Mouse (Mus musculus): ENCODE data around the gene Trp53rkb.

Gene Trp53rkb

GRCm38 (mm10) chr2:166792355-166792754 is at the start of gene Trp53rkb:
TSS of gene Trp53rkb (plus strand) at chr2:166792531.
- TF ChIP-seq GATA4 (IDR thresholded peaks at IDR 0.05; ENCODE audit: insufficient replicate concordance, low read length), result no peak

GRCm38 (mm10) chr2:166743504-166743903 is 48.8 kb upstream of the Trp53rkb start:
- TF ChIP-seq GATA4 (IDR thresholded peaks at IDR 0.05; ENCODE audit: insufficient replicate concordance, low read length), result no peak

GRCm38 (mm10) chr2:166744433-166744832 is 47.9 kb upstream of the Trp53rkb start:
- TF ChIP-seq GATA4 (IDR thresholded peaks at IDR 0.05; ENCODE audit: insufficient replicate concordance, low read length), result no peak

DNA sequence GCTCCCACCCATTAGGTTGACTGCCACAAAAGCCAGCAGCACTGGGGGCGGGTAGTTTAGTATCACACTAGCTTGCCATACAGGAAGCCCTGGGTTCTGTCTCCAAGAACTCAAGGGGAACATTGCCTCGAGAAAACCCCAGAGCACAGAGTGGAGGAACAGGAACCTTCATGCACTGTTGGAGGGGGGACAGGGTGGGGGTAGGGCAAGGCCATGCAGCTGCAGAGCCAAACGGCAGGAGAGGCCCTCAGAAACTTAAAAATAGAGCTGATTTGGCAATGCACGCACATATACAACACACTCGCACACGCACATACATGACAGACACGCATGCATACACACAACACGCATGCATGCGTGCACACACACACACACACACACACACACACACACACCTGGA is 46.5 kb upstream of the Trp53rkb start:
- no peak for TF ChIP-seq GATA4 (IDR thresholded peaks at IDR 0.05; ENCODE audit: insufficient replicate concordance, low read length)

GRCm38 (mm10) chr2:166750620-166751191 is 41.6 kb upstream of the Trp53rkb start:
- no peak for TF ChIP-seq GATA4 (IDR thresholded peaks at IDR 0.05; ENCODE audit: insufficient replicate concordance, low read length)

DNA sequence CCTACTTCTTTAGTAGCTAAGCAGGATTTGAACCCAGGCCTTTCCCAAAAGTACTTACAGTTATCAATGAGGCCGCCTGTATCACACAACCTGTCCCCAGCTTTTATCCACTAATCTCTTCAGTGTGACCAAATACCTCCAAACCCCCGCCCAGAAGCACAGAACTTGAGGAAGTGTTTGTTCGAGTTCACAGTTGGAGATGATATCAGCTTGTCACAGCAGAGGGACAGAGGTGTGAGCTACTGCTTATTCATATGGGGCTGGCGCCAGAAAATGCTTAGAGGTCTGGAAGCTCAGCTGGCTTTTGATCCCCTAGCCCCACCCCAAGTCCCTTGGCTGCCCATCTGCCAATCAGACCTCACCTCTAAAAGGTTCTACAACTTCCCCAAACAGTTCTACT is 38.1 kb upstream of the Trp53rkb start:
- no peak for TF ChIP-seq GATA4 (IDR thresholded peaks at IDR 0.05; ENCODE audit: insufficient replicate concordance, low read length)

DNA sequence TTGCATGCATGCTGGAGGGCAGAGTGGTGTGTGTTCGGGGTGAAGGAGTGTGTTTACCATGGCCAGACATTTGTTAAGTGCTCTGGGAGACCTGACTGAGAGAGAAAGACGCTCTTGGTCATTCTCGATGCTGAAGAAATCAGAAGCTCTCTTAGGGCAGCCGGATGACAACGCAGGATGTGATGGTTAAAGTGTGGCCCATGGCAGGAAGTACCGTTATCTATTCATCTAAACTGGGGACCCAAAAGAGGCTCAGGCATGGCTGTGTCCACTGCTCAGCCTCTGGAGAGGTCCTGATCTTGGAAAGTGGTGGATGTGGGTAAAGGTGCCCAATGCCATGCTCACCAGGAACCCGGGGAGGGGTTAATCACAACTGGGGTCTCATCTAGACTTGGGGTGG is 37.6 kb upstream of the Trp53rkb start:
- no peak for TF ChIP-seq GATA4 (IDR thresholded peaks at IDR 0.05; ENCODE audit: insufficient replicate concordance, low read length)

- no peak for TF ChIP-seq GATA4 (IDR thresholded peaks at IDR 0.05; ENCODE audit: insufficient replicate concordance, low read length)
These were observed 34.4 kb upstream of the Trp53rkb start for GRCm38 (mm10) chr2:166757969-166758368.

DNA sequence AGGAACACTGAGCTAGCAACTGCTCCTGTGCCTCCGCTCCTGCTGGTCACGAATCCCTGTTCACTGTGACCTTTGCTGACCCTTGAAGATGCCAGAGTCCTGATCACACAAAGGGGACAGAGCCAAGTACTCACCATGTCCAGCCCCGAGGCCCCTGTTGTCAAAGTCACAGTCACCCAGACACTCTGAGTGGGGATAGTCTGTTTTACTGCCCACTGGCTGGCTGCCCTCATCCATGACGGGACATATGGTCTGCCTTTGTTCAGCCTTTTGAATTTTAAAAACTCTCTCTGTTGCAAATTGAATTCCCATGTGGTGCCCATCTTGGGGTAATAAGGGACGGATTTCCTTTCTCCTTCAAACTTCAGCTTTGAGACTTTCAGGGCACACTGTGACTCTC is 28.3 kb upstream of the Trp53rkb start:
- no peak for TF ChIP-seq GATA4 (IDR thresholded peaks at IDR 0.05; ENCODE audit: insufficient replicate concordance, low read length)

GRCm38 (mm10) chr2:166767591-166767990 is 24.7 kb upstream of the Trp53rkb start:
- TF ChIP-seq GATA4 (IDR thresholded peaks at IDR 0.05; ENCODE audit: insufficient replicate concordance, low read length), result no peak

GRCm38 (mm10) chr2:166771396-166771795 is 20.9 kb upstream of the Trp53rkb start:
- no peak for TF ChIP-seq GATA4 (IDR thresholded peaks at IDR 0.05; ENCODE audit: insufficient replicate concordance, low read length)

- no peak for TF ChIP-seq GATA4 (IDR thresholded peaks at IDR 0.05; ENCODE audit: insufficient replicate concordance, low read length)
These were observed 18.7 kb upstream of the Trp53rkb start for GRCm38 (mm10) chr2:166773587-166773986.

DNA sequence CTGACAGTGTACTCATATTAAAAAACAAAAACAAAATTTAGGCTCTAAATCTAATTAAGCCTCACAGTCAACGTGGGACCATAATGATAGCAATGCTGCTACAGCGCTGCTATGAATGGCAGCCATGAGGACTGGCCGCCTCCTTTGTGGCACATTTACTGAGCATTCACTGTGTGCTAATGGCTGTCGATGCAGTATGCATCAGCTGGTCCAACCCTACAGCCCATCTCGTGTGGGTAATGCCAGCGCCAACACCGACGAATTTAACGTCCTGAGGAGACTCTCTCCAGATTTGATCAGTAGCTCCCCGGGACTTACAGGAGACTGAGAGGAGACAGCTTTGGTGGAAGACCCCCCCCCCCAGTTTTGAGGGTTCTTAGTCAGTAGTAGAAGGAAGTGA is 18.1 kb upstream of the Trp53rkb start:
- no peak for TF ChIP-seq GATA4 (IDR thresholded peaks at IDR 0.05; ENCODE audit: insufficient replicate concordance, low read length)

DNA sequence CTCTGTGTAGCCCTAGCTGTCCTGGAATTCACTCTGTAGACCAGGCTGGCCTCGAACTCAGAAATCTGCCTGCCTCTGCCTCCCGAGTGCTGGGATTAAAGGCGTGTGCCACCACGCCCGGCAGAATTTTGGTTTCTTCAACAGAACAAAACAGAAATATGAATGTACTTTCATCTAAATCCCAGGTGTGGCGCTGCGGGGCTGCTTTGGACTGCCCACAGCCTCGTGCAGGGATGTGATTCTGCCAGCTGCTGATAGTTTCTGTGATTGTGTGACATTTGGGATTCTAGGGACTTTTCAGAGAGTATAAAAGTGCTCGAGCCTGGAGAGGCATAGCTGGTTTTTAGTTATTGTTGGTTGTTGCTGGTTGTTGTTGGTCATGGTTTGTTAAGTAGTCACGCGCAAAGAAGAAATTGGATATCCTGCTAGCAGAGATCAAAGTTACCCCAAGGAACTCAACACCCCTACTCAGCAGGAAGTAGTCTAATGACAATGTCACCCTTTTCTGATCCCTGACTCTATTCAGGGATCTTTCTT is 16.9 kb upstream of the Trp53rkb start:
- TF ChIP-seq GATA4 (IDR thresholded peaks at IDR 0.05; ENCODE audit: insufficient replicate concordance, low read length), result no peak

GRCm38 (mm10) chr2:166776272-166776671 is 16.1 kb upstream of the Trp53rkb start:
- no peak for TF ChIP-seq GATA4 (IDR thresholded peaks at IDR 0.05; ENCODE audit: insufficient replicate concordance, low read length)

DNA sequence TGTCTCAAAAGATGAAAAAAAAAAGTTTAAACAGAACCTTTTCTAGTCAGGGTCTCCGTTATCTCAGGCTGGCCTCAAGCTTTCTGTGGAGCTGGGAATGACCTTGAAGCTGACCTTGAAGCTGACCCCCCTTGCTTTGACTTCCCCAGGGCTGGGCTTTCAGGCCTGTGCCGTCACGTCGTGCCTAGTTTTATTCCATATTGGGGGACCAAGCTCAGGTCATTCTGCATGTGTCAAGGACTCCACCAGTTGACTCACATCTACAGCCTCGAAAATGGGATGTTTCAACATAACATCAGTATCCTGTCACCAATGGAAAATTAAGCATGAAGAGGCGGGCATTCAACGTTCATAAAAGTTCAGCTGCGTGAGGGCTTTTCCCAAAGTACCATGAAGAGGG is 12.4 kb upstream of the Trp53rkb start:
- TF ChIP-seq GATA4 (IDR thresholded peaks at IDR 0.05; ENCODE audit: insufficient replicate concordance, low read length), result no peak

GRCm38 (mm10) chr2:166780980-166781578 is 11.3 kb upstream of the Trp53rkb start:
- no peak for TF ChIP-seq GATA4 (IDR thresholded peaks at IDR 0.05; ENCODE audit: insufficient replicate concordance, low read length)

Measured in liver, adult (tissue).